ENCODE assay signal across 8 mouse cellular contexts in genomic region chr8:69996589-69997285, GRCm38 (mm10). TPM values are rescaled to one million over a fixed set of nuclear protein-coding genes. Genes with fewer than 3 reads are reported as not detected.
DNase-seq lines count a peak whose midpoint lies in the region; ATAC-seq lines count a peak whose summit lies in the region.

No protein-coding gene starts in this region.

- peak overlapping the region; percentile 94 to 95 for H3K27ac ChIP-seq in heart, embryonic 14.5 days (replicated peaks in 1 of 2; ENCODE audit: control insufficient read depth in 1 of 2, insufficient read depth in 1 of 2, low read depth in 2 of 2, low read length in 2 of 2)
- H3K27ac ChIP-seq in forebrain, embryonic 14.5 days (ENCODE audit: low read depth, low read length): 0 out of 2 replicates have a peak overlapping the region, but pooled peaks have one; percentile 16
- peak overlapping the region; percentile 95 for H3K27ac ChIP-seq in liver, embryonic 16.5 days (ENCODE audit: low read length)

- H3K27me3 ChIP-seq in heart, embryonic 14.5 days (ENCODE audit: control insufficient read depth, insufficient read depth, low read length): no peaks in the 10 kb centered on the region
- H3K27me3 ChIP-seq in forebrain, embryonic 14.5 days (replicated peaks; ENCODE audit: control insufficient read depth, insufficient read depth, low read length): no peaks in the 10 kb centered on the region
- H3K27me3 ChIP-seq in liver, embryonic 16.5 days (ENCODE audit: control insufficient read depth, insufficient read depth, low read depth, low read length): no peaks in the 10 kb centered on the region

- H3K36me3 ChIP-seq in heart, embryonic 14.5 days (ENCODE audit: control insufficient read depth, insufficient read depth, low read length): peaks cover 5% of the 10 kb centered on the region; the same call in 1 of the 2 replicates
- H3K36me3 ChIP-seq in forebrain, embryonic 14.5 days (ENCODE audit: control insufficient read depth, insufficient read depth, low read length): 0 out of 2 replicates have a peak, but pooled peaks cover 3% of the 10 kb centered on the region
- H3K36me3 ChIP-seq in liver, embryonic 16.5 days (ENCODE audit: control insufficient read depth, insufficient read depth): no peaks in the 10 kb centered on the region

- peak overlapping the region; percentile 88 for H3K9ac ChIP-seq in heart, embryonic 14.5 days (ENCODE audit: low read length)
- peak overlapping the region; percentile 74 for H3K9ac ChIP-seq in forebrain, embryonic 14.5 days (ENCODE audit: low read length)
- H3K9ac ChIP-seq in liver, embryonic 16.5 days (ENCODE audit: low read depth, low read length): peak overlapping the region; percentile 92

- DNase-seq in heart, adult 11 months: no peak
- DNase-seq in ES-CJ7 (ENCODE audit: low read depth, low spot score): peak; percentile 75
- DNase-seq in forebrain, embryonic 14.5 days (ENCODE audit: low spot score): no peak
- DNase-seq in urinary bladder, postnatal 36 days (ENCODE audit: low spot score in 2 of 2): no peak
- DNase-seq in embryo, embryonic 10.5 days (ENCODE audit: low spot score): no peak

- peak overlapping the region; percentile 89 for H3K4me2 ChIP-seq in heart, embryonic 14.5 days (ENCODE audit: low read length)
- peak overlapping the region; percentile 75 for H3K4me2 ChIP-seq in forebrain, embryonic 14.5 days (ENCODE audit: low read length)
- peak overlapping the region; percentile 98 for H3K4me2 ChIP-seq in liver, embryonic 16.5 days (ENCODE audit: low read depth, low read length)

- H3K4me3 ChIP-seq in heart, embryonic 14.5 days (ENCODE audit: control insufficient read depth in 1 of 2, insufficient read depth in 1 of 2, low read depth in 1 of 2, low read length in 2 of 2): peak overlapping the region; percentile 84 to 95
- H3K4me3 ChIP-seq in forebrain, embryonic 14.5 days (ENCODE audit: low read depth, low read length): peak overlapping the region; percentile 84
- H3K4me3 ChIP-seq in liver, embryonic 16.5 days (ENCODE audit: low read depth, low read length): peak overlapping the region; percentile 76

- no peaks in the 10 kb centered on the region for H3K9me3 ChIP-seq in heart, embryonic 14.5 days (ENCODE audit: control insufficient read depth, low read length)
- H3K9me3 ChIP-seq in forebrain, embryonic 14.5 days (replicated peaks; ENCODE audit: control insufficient read depth, low read length): no peaks in the 10 kb centered on the region
- H3K9me3 ChIP-seq in liver, embryonic 16.5 days (replicated peaks; ENCODE audit: control insufficient read depth, low read length): no peaks in the 10 kb centered on the region

- WGBS in heart, embryonic 14.5 days: 3% methylated on average over 34 of the region's 35 CpGs
- 3% methylated on average over 34 of the region's 35 CpGs for WGBS in forebrain, embryonic 14.5 days
- WGBS in liver, embryonic 16.5 days (ENCODE audit: insufficient replicate concordance): 3% methylated on average over 35 of the region's 35 CpGs

- peaks cover 5 to 31% of the 10 kb centered on the region in 2 experiments; a peak in 3 of 4 replicates for H3K4me1 ChIP-seq in heart, embryonic 14.5 days (ENCODE audit: control insufficient read depth in 2 of 2, insufficient read depth in 2 of 2, low read length in 2 of 2)
- H3K4me1 ChIP-seq in forebrain, embryonic 14.5 days (ENCODE audit: control insufficient read depth, insufficient read depth, low read length): peaks cover 8% of the 10 kb centered on the region
- H3K4me1 ChIP-seq in liver, embryonic 16.5 days (ENCODE audit: control insufficient read depth, low read depth, low read length): peaks cover 36% of the 10 kb centered on the region

- ATAC-seq in heart, embryonic 14.5 days (ENCODE audit: insufficient number of reproducible peaks, insufficient read depth, low FRiP score, low read depth): no peak
- ATAC-seq in forebrain, embryonic 14.5 days: no peak
- no peak for ATAC-seq in liver, embryonic 16.5 days (ENCODE audit: low read depth)
- no peak for ATAC-seq in megakaryocyte progenitor cell, adult 5-6 weeks (replicated peaks; ENCODE audit: poor library complexity)

RNA-seq across cellular contexts. Expression of gene Gatad2a, which starts 0.6 kb away (rescaled TPM):
- 52.2 and 53.3 TPM in 2 replicates for polyA plus RNA-seq in heart, embryonic 14.5 days (2014; fragmentation: Nextera tagmentation; extraction: Ambion mirVana)
- polyA plus RNA-seq in forebrain, embryonic 14.5 days (2014; fragmentation: Nextera tagmentation; extraction: Ambion mirVana): 28.8 and 30.5 TPM in 2 replicates
- 17.2 and 18.9 TPM in 2 replicates for polyA plus RNA-seq in liver, embryonic 16.5 days (2015; fragmentation: Nextera tagmentation; extraction: Ambion mirVana)
- 71.4 and 75.1 TPM in 2 replicates for total RNA-seq in megakaryocyte progenitor cell, adult 5-6 weeks (2015)
- 54.0 and 68.3 TPM in 2 replicates for total RNA-seq in megakaryocyte progenitor cell, adult 5-6 weeks (2017)

RNA-seq across cellular contexts. Expression of gene Mau2, which starts 45.8 kb away (rescaled TPM):
- polyA plus RNA-seq in heart, embryonic 14.5 days (2014; fragmentation: Nextera tagmentation; extraction: Ambion mirVana): 40.5 and 42.2 TPM in 2 replicates
- polyA plus RNA-seq in forebrain, embryonic 14.5 days (2014; fragmentation: Nextera tagmentation; extraction: Ambion mirVana): 67.4 and 78.1 TPM in 2 replicates
- polyA plus RNA-seq in liver, embryonic 16.5 days (2015; fragmentation: Nextera tagmentation; extraction: Ambion mirVana): 21.7 and 22.6 TPM in 2 replicates
- 24.0 and 24.6 TPM in 2 replicates for total RNA-seq in megakaryocyte progenitor cell, adult 5-6 weeks (2015)
- 24.0 and 26.7 TPM in 2 replicates for total RNA-seq in megakaryocyte progenitor cell, adult 5-6 weeks (2017)

RNA-seq across cellular contexts. Expression of gene Sugp1, which starts 45.9 kb away (rescaled TPM):
- 22.8 and 24.3 TPM in 2 replicates for polyA plus RNA-seq in heart, embryonic 14.5 days (2014; fragmentation: Nextera tagmentation; extraction: Ambion mirVana)
- polyA plus RNA-seq in forebrain, embryonic 14.5 days (2014; fragmentation: Nextera tagmentation; extraction: Ambion mirVana): 43.5 and 45.5 TPM in 2 replicates
- polyA plus RNA-seq in liver, embryonic 16.5 days (2015; fragmentation: Nextera tagmentation; extraction: Ambion mirVana): 14.7 and 14.9 TPM in 2 replicates
- total RNA-seq in megakaryocyte progenitor cell, adult 5-6 weeks (2015): 8.4 and 11.4 TPM in 2 replicates
- total RNA-seq in megakaryocyte progenitor cell, adult 5-6 weeks (2017): 22.2 and 32.1 TPM in 2 replicates

Comparison
In these comparisons a context has a peak if more than half of its experiments do, and no peak if none do; other contexts are left out.
1. H3K27ac ChIP-seq: peak in every context shown above with its lines; median percentile 95 in liver, embryonic 16.5 days; 94 in heart, embryonic 14.5 days; 16 in forebrain, embryonic 14.5 days.